Mouse (Mus musculus): ENCODE data around the gene Magi1. TPM values are rescaled to one million over a fixed set of nuclear protein-coding genes. Genes with fewer than 3 reads are reported as not detected.

Magi1 gene
- polyA plus RNA-seq, 1 experiment from 2014 or later, result 28.5 TPM

DNA sequence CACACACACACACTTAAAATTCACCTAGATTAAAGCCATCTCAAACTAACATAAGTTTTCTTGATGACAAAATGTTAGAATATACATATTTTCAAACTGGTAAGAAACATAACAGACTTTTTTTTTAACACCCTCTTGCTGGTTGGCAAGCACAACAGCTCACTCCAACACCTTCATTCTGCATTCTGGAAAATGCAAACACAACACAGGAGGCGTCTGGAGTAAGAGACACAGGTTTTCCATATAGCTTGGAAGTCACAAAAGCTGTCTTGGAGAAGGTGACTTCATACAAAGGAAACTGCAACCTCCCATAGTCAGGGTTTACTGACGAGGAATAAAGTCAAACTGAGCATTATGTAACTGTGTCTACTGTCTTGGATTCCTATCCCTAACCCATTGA lies 381.5 kb downstream of the Magi1 start:
- Histone ChIP-seq H3K4me3 (ENCODE audit: low read depth, low read length) (no peak overlapping the region), H3K27me3 (ENCODE audit: control insufficient read depth, insufficient read depth, low read length) (no peaks in the 10 kb centered on the region), H3K36me3 (ENCODE audit: control insufficient read depth, insufficient read depth, low read length) (no peaks in the 10 kb centered on the region), H3K9ac (ENCODE audit: low read length) (no peak overlapping the region), H3K9me3 (ENCODE audit: control insufficient read depth, low read length) (no peaks in the 10 kb centered on the region), H3K4me2 (no peak overlapping the region), H3K4me1 (ENCODE audit: control insufficient read depth, insufficient read depth, low read length) (no peaks in the 10 kb centered on the region), H3K27ac (ENCODE audit: low read depth, low read length) (no peak overlapping the region)
- DNase-seq (ENCODE audit: low spot score, missing footprints) (no peak), ATAC-seq (ENCODE audit: low FRiP score) (no peak)
- WGBS, result 87% methylated on average over 2 of the region's 2 CpGs

DNA sequence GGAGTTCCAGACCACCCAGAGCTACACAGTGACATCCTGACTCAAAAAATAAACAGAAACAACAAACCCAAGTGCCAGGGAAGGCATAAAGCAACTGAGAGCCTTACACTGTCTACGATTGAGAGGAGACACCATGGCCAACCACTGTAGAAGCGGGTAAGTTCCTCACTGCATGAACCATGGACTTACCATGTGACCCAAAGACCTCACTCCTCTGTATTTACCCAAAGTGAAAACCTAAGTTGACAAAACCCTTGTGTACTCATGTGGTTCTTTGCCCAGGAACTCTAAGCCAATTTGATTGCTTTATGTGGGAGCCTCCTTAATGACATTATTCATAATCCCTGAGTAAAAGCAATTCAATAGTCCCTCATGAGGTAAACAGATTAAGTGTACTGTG lies 382.3 kb downstream of the Magi1 start:
- DNase-seq (ENCODE audit: low spot score, missing footprints), result no peak
- Histone ChIP-seq H3K4me1 (ENCODE audit: control insufficient read depth, insufficient read depth, low read length) (no peaks in the 10 kb centered on the region), H3K9ac (ENCODE audit: low read length) (no peak overlapping the region), H3K27me3 (ENCODE audit: control insufficient read depth, insufficient read depth, low read length) (no peaks in the 10 kb centered on the region), H3K4me3 (ENCODE audit: low read depth, low read length) (no peak overlapping the region), H3K9me3 (ENCODE audit: control insufficient read depth, low read length) (no peaks in the 10 kb centered on the region), H3K36me3 (ENCODE audit: control insufficient read depth, insufficient read depth, low read length) (no peaks in the 10 kb centered on the region), H3K4me2 (no peak overlapping the region), H3K27ac (ENCODE audit: low read depth, low read length) (no peak overlapping the region)
- ATAC-seq (ENCODE audit: low FRiP score), result no peak
- WGBS, result 88% methylated on average over 2 of the region's 2 CpGs

DNA sequence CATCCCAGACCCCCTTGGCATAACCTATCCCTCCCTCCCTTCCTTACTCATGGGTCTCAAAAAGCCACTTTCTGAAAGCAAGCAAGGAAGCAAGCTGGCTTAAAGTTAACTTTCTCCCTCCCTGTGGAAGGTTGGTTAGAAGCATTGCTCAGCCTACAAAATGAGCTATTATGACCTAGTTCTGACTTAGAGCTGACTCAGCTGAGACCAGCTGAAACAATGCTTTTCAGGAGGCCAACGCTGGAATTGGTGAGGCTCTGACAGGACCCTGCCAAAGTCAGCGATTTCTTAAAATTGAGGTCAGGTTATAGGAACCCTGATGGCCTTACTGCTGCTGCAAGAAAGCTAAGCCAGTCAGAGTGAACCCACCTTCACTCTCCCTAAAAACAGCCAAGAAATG lies 386.2 kb downstream of the Magi1 start:
- H3K4me1 ChIP-seq (ENCODE audit: control insufficient read depth, insufficient read depth, low read length), result peaks cover under 1% of the 10 kb centered on the region; the same call in 1 of the 2 replicates
- WGBS, result 78% methylated on average over 2 of the region's 2 CpGs
- DNase-seq (ENCODE audit: low spot score, missing footprints) (no peak), ATAC-seq (ENCODE audit: low FRiP score) (no peak)
- H3K9ac ChIP-seq (ENCODE audit: low read length), result no peak overlapping the region
- H3K36me3 ChIP-seq (ENCODE audit: control insufficient read depth, insufficient read depth, low read length), result no peaks in the 10 kb centered on the region
- H3K4me2 ChIP-seq, result no peak overlapping the region
- no peak overlapping the region for H3K4me3 ChIP-seq (ENCODE audit: low read depth, low read length)
- H3K9me3 ChIP-seq (ENCODE audit: control insufficient read depth, low read length), result no peaks in the 10 kb centered on the region
- H3K27ac ChIP-seq (ENCODE audit: low read depth, low read length), result no peak overlapping the region
- no peaks in the 10 kb centered on the region for H3K27me3 ChIP-seq (ENCODE audit: control insufficient read depth, insufficient read depth, low read length)

DNA sequence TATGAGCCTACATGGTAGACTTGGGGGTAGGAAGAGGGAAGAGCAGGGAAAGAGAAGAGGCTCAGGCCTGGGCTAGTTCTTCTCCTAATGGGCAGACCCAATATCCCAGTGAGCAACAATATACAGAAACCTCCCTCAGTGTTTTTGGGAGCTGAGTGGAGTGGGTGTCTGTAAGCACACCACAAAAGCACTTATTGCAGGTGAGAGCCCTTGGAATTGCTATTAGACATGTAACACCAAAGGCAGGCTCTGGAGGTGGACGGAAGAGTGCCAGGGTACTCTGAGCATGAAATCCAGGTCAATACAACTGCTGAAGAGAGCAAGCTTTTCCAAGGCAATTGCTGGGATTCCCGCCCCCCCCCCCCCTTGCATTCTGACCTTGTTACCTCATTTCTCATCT lies 388.0 kb downstream of the Magi1 start:
- H3K4me2 ChIP-seq, result no peak overlapping the region
- DNase-seq (ENCODE audit: low spot score, missing footprints) (no peak), ATAC-seq (ENCODE audit: low FRiP score) (no peak)
- H3K27ac ChIP-seq (ENCODE audit: low read depth, low read length), result no peak overlapping the region
- peaks cover 2% of the 10 kb centered on the region; the same call in 1 of the 2 replicates for H3K4me1 ChIP-seq (ENCODE audit: control insufficient read depth, insufficient read depth, low read length)
- 74% methylated on average over 2 of the region's 2 CpGs for WGBS
- no peak overlapping the region for H3K9ac ChIP-seq (ENCODE audit: low read length)
- no peaks in the 10 kb centered on the region; the same call in 1 of the 2 replicates for H3K36me3 ChIP-seq (ENCODE audit: control insufficient read depth, insufficient read depth, low read length)
- H3K9me3 ChIP-seq (ENCODE audit: control insufficient read depth, low read length), result no peaks in the 10 kb centered on the region
- H3K4me3 ChIP-seq (ENCODE audit: low read depth, low read length), result no peak overlapping the region
- no peaks in the 10 kb centered on the region for H3K27me3 ChIP-seq (ENCODE audit: control insufficient read depth, insufficient read depth, low read length)

DNA sequence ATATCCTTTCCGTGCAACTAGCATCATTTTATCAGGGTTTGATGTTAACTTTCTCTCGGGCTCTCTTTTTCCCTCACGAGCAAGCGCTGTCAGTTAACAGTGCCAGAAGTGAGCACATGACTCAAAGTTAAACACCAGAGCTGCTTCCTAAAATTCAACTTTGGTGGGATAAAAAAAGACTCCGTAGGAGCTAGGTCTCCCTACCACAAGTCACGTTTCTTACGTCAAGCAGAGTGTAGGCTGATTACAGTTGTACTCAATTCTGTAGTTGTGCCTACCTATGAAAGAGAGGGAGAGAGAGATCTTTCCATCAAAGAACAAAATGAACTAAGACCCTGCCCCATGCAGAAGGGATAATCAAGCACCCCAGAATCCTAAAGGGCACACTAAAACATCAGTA lies 389.8 kb downstream of the Magi1 start:
- ATAC-seq (ENCODE audit: low FRiP score), result no peak
- WGBS, result 77% methylated on average over 7 of the region's 7 CpGs
- H3K4me1 ChIP-seq (ENCODE audit: control insufficient read depth, insufficient read depth, low read length), result peaks cover 2% of the 10 kb centered on the region; the same call in 1 of the 2 replicates
- no peak overlapping the region for H3K9ac ChIP-seq (ENCODE audit: low read length)
- no peaks in the 10 kb centered on the region; the same call in 1 of the 2 replicates for H3K36me3 ChIP-seq (ENCODE audit: control insufficient read depth, insufficient read depth, low read length)
- no peak for DNase-seq (ENCODE audit: low spot score, missing footprints)
- no peak overlapping the region for H3K4me3 ChIP-seq (ENCODE audit: low read depth, low read length)
- no peak overlapping the region for H3K27ac ChIP-seq (ENCODE audit: low read depth, low read length)
- H3K9me3 ChIP-seq (ENCODE audit: control insufficient read depth, low read length), result no peaks in the 10 kb centered on the region
- H3K4me2 ChIP-seq, result no peak overlapping the region
- no peaks in the 10 kb centered on the region for H3K27me3 ChIP-seq (ENCODE audit: control insufficient read depth, insufficient read depth, low read length)

DNA sequence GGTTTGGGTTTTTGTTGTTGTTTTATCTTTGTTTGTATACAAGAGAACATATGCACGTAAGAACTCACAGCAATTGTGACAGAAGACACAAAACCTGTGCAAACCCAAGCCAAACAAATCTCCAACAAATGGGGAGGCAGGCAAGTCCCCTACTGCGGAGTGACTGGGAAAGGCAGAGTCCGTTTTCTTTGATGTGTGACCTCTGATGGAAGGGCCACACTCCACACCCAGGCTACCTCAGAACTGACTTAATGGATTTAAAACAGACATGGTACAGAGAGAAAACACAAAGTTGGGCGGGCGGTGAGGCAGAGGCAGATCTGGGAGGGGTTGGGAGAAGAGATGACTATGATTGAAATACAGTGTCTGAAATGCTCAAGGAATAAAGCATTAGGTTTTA lies 390.8 kb downstream of the Magi1 start:
- no peaks in the 10 kb centered on the region for H3K27me3 ChIP-seq (ENCODE audit: control insufficient read depth, insufficient read depth, low read length)
- no peak overlapping the region for H3K9ac ChIP-seq (ENCODE audit: low read length)
- peaks cover 2% of the 10 kb centered on the region; the same call in 1 of the 2 replicates for H3K4me1 ChIP-seq (ENCODE audit: control insufficient read depth, insufficient read depth, low read length)
- WGBS, result 13% methylated on average over 5 of the region's 5 CpGs
- no peak for ATAC-seq (ENCODE audit: low FRiP score)
- DNase-seq (ENCODE audit: low spot score, missing footprints), result no peak
- no peak overlapping the region for H3K4me3 ChIP-seq (ENCODE audit: low read depth, low read length)
- no peak overlapping the region for H3K27ac ChIP-seq (ENCODE audit: low read depth, low read length)
- no peak overlapping the region for H3K4me2 ChIP-seq
- H3K36me3 ChIP-seq (ENCODE audit: control insufficient read depth, insufficient read depth, low read length), result no peaks in the 10 kb centered on the region; the same call in 1 of the 2 replicates
- no peaks in the 10 kb centered on the region for H3K9me3 ChIP-seq (ENCODE audit: control insufficient read depth, low read length)

DNA sequence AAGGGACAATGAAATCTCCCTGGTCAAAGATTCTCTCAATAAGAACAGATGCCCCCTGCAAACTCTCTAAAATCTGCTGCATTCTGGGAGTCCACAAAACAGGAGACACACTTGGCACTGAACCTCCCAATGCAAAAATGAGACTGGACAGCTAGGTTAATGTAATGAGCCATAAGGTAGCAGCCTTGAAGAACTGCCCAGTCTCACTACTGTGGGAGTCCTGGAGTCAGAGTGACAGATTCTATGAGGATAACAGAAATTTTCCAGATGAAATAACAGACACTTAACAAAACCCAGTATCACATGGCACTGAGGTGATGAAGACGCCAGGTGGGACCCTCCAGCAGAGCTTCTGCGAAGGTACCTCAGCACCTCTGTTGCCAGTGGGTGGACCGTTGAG lies 393.7 kb downstream of the Magi1 start:
- no peaks in the 10 kb centered on the region for H3K9me3 ChIP-seq (ENCODE audit: control insufficient read depth, low read length)
- no peak overlapping the region for H3K4me3 ChIP-seq (ENCODE audit: low read depth, low read length)
- H3K27me3 ChIP-seq (ENCODE audit: control insufficient read depth, insufficient read depth, low read length), result no peaks in the 10 kb centered on the region
- WGBS, result 87% methylated on average over 3 of the region's 3 CpGs
- peaks cover 2% of the 10 kb centered on the region; the same call in 1 of the 2 replicates for H3K4me1 ChIP-seq (ENCODE audit: control insufficient read depth, insufficient read depth, low read length)
- ATAC-seq (ENCODE audit: low FRiP score) (no peak), DNase-seq (ENCODE audit: low spot score, missing footprints) (no peak)
- H3K9ac ChIP-seq (ENCODE audit: low read length), result no peak overlapping the region
- no peaks in the 10 kb centered on the region; the same call in 1 of the 2 replicates for H3K36me3 ChIP-seq (ENCODE audit: control insufficient read depth, insufficient read depth, low read length)
- H3K27ac ChIP-seq (ENCODE audit: low read depth, low read length), result no peak overlapping the region
- H3K4me2 ChIP-seq, result no peak overlapping the region

DNA sequence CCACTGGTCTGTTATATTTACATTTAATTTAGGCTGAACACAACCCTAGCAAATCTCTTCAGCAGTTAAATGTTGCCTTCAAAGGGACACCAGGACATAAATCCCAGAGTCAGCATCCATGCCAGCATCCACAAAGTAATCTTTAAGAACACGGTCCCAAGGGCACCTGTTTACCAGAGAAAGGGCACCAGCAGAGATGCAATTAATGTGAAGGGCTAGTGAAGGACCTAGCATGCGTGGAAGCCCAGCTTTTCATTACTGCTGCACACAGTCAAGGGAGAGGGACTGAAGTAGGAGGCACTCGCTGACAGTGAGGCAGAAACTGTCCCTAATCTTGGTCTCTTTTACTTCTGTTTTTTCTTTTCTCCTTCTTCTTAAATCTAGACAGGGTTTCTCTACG lies 406.4 kb downstream of the Magi1 start:
- H3K4me1 ChIP-seq (ENCODE audit: control insufficient read depth, insufficient read depth, low read length), result no peaks in the 10 kb centered on the region
- no peaks in the 10 kb centered on the region for H3K36me3 ChIP-seq (ENCODE audit: control insufficient read depth, insufficient read depth, low read length)
- no peaks in the 10 kb centered on the region for H3K9me3 ChIP-seq (ENCODE audit: control insufficient read depth, low read length)
- no peak overlapping the region for H3K9ac ChIP-seq (ENCODE audit: low read length)
- ATAC-seq (ENCODE audit: low FRiP score) (no peak), DNase-seq (ENCODE audit: low spot score, missing footprints) (no peak)
- 69% methylated on average over 4 of the region's 4 CpGs for WGBS
- H3K4me2 ChIP-seq, result no peak overlapping the region
- no peaks in the 10 kb centered on the region for H3K27me3 ChIP-seq (ENCODE audit: control insufficient read depth, insufficient read depth, low read length)
- no peak overlapping the region for H3K27ac ChIP-seq (ENCODE audit: low read depth, low read length)
- H3K4me3 ChIP-seq (ENCODE audit: low read depth, low read length), result no peak overlapping the region

DNA sequence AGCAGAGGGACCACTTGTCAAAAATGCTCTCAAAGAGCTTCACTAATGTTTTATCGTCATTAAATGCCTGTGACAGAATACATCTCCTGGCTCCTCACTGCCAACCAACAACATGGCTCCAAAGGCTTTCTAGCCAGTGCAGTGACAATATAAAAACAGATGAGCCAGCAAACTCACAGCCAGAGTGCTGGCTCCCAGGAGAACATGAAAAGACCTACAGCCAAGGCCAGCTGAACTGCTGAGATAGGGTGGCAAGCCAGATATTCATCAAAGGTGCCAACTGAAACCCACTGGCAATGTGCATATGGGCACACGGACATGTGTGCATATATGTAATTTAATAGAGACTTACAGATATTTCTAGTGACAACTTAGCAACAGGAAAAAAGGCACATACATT lies 408.8 kb downstream of the Magi1 start:
- no peaks in the 10 kb centered on the region for H3K36me3 ChIP-seq (ENCODE audit: control insufficient read depth, insufficient read depth, low read length)
- DNase-seq (ENCODE audit: low spot score, missing footprints), result no peak
- H3K4me3 ChIP-seq (ENCODE audit: low read depth, low read length), result no peak overlapping the region
- no peaks in the 10 kb centered on the region for H3K9me3 ChIP-seq (ENCODE audit: control insufficient read depth, low read length)
- H3K27ac ChIP-seq (ENCODE audit: low read depth, low read length), result no peak overlapping the region
- H3K4me2 ChIP-seq, result no peak overlapping the region
- no peak for ATAC-seq (ENCODE audit: low FRiP score)
- whole genome bisulfite sequencing, result 92% methylated on average over 2 of the region's 2 CpGs
- H3K9ac ChIP-seq (ENCODE audit: low read length), result no peak overlapping the region
- H3K27me3 ChIP-seq (ENCODE audit: control insufficient read depth, insufficient read depth, low read length), result no peaks in the 10 kb centered on the region
- H3K4me1 ChIP-seq (ENCODE audit: control insufficient read depth, insufficient read depth, low read length), result no peaks in the 10 kb centered on the region

DNA sequence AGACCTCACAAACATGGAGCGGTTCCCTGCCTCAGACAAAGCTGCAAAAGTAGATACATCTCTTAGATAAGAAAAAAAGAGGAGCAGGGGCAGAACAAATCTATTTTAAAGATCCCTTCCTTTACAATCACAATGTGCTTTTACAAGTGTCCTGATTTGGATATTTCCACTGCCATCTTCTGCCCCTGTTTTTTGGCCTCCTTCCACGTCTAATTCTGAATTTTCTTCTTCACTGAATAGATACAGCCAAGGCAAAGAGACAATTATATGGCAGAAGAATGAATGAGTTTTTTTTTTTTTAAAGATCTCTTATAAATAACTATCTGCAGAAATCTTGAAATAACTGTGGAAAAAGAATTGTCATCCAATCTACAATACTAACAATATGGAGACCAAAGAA lies 409.3 kb downstream of the Magi1 start:
- H3K9me3 ChIP-seq (ENCODE audit: control insufficient read depth, low read length), result no peaks in the 10 kb centered on the region
- H3K36me3 ChIP-seq (ENCODE audit: control insufficient read depth, insufficient read depth, low read length), result no peaks in the 10 kb centered on the region
- DNase-seq (ENCODE audit: low spot score, missing footprints) (no peak), ATAC-seq (ENCODE audit: low FRiP score) (no peak)
- no peak overlapping the region for H3K4me2 ChIP-seq
- H3K27ac ChIP-seq (ENCODE audit: low read depth, low read length), result no peak overlapping the region
- H3K4me3 ChIP-seq (ENCODE audit: low read depth, low read length), result no peak overlapping the region
- no peaks in the 10 kb centered on the region for H3K4me1 ChIP-seq (ENCODE audit: control insufficient read depth, insufficient read depth, low read length)
- H3K27me3 ChIP-seq (ENCODE audit: control insufficient read depth, insufficient read depth, low read length), result no peaks in the 10 kb centered on the region
- 90% methylated on average over 2 of the region's 2 CpGs for WGBS
- H3K9ac ChIP-seq (ENCODE audit: low read length), result no peak overlapping the region
